Mouse (Mus musculus) G1E (cell line): ENCODE data around the gene Phf6.

ENCODE experiments used
- CTCF ChIP-seq: IDR thresholded peaks from 2 replicates; pipeline ENCODE4 v1.5.1; 2012; ENCODE audit warnings: low read depth, low read length, inconsistent platforms, mixed read lengths
- GATA1 ChIP-seq: IDR thresholded peaks from 2 replicates; pipeline ENCODE4 v1.6.1; 2012; ENCODE audit warnings: borderline replicate concordance, low read length, inconsistent platforms, mixed read lengths
- POLR2AphosphoS5 ChIP-seq: IDR thresholded peaks from 2 replicates; pipeline ENCODE4 v1.6.1; 2012; ENCODE audit warnings: low read depth, low read length, inconsistent platforms; ENCODE audit not compliant: insufficient replicate concordance
- TAL1 ChIP-seq: conservative IDR thresholded peaks from 2 replicates; pipeline ENCODE4 v1.6.1; 2012; ENCODE audit warnings: low read depth, low read length, inconsistent platforms, mixed read lengths

DNA sequence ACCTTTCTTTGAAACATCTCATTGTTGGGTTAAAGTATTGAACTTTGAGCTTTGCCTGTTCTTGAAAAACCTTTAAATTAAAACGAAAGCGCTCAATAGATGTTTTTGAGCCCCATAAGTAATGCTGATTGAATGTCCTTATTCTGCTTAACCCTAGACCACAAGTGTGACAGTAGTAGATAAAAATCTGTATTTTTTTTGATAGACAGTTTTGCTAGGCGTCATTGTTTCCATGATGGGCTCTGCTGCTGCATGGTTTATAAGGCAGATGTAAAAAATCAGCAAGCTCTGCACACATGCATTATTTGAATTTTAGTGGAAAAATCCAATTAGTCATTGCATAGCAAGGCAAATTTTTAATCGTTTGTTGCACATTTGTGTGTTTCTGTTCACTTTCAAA is 1.8 kb downstream of the Phf6 start:
- TF ChIP-seq GATA1 = no peak
- TF ChIP-seq CTCF = no peak
- TF ChIP-seq TAL1 = no peak
- no peak for TF ChIP-seq POLR2AphosphoS5
